Mouse (Mus musculus): ENCODE measurements around the gene Vti1a.

Vti1a gene

DNA sequence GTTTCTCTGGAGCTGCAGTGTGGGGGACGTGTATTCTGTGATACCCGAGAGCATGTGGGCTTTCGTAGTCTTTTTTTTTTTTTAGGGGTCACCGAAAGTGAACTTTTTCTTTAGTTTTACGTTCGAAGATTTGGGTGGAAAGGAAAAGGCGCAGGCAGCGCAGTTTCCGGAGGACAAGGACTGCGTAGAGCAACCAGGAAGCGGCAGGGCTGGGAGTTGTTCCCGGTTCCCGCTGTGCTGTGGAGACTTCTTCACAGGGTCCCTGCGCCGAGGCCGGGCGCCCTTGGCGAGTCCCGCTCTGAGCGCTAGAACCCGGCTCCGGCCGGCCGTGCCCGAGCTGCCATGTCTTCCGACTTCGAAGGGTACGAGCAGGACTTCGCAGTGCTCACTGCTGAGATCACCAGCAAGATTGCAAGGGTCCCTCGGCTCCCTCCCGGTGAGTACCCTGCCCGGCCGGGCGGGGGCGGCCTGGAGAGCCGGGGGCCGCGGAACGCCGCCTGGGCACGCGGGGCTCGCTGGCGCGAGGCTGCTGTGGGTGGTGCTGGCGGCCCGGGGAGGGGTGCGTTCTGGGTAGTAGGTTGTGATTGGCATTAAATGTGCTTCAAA lies at the start of gene Vti1a:
Gene Vti1a, plus strand, starts transcription at position 187 of the 606 bp plus-strand sequence.
- peak; percentile 89 for DNase-seq

GRCm38 (mm10) chr19:55266786-55267185 lies 49.3 kb upstream of the Vti1a start:
- DNase-seq = no peak

DNA sequence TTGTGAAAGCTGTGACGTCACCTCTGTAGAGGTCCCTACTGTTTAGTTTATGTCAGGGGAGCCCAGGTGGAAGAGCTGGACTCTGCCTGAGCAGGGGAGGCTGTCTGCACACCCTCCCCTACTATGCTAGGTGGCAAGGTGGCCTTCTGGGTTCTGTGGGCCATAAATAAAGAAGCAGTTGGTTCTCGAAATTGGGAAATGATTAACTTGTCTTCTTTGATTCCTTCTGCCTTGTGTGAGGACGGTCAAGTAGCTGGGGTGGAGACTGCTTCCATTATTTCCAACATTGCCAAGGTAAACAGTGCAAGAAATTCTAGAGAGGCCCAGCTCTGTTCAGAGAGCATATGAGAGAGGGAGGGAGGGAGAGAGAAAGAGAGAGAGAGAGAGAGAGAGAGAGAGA lies 47.9 kb upstream of the Vti1a start:
- no peak for DNase-seq

DNA sequence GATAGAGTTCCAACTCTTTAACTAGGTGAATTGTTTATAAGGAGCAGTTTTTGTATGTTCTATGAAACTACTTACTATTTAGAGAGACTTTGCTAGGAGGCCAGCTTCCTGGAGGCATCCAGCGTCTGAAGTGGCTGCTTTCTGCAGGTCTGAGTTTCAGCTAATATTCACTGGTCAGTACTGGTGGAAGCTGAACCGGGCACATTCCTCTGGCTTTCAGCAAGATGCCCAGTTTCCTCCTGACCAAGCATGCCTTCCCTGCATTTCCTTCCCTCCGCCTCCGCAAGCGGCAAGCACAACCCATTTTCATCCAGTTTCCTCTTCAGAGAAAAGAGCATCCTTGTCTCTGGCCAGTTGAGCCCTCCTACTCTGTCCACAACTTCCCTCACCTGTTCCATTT lies 47.0 kb upstream of the Vti1a start:
- no peak for DNase-seq

- DNase-seq = no peak
Measured at GRCm38 (mm10) chr19:55271448-55271847, 44.6 kb upstream of the Vti1a start.

DNA sequence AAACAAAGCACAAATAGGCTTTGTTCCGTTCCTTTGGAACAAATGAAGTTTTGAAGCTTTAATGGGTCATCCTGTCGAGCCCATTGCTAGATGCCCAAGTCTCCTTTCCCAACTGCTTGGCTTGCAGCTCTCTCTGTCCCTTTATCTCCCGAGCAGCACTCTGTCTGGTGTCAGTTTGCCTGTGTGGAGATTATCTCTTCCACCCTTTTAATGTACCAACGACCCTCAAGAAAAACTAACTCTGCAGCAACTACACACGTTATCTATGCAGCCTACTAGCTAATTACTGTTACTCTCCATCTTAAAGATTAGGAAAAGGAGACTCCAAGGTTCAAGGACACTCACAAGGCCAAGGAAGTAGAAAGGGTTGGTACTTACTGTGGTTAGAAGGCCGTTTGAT lies 42.8 kb upstream of the Vti1a start:
- no peak for DNase-seq

- no peak for DNase-seq
Measured at GRCm38 (mm10) chr19:55276100-55276499, 40.0 kb upstream of the Vti1a start.

DNA sequence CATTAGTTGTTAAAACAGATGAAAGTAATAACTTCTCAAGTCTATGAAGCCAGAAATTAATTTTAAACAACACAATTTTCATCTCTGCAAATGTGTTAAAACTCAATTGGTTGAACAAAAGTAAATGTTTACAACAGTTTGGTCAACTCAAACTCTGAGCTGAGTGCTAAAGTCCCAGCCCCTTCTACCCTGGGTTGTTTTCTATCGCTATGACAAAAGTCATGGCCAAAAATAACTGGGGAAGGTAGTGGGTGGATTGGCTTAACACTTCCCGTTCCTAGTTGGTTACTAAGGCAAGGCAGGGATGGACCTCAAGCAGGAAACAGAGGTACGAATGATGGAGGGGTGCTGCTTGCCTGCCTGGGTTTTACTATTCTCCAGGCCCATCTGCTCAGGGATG lies 39.3 kb upstream of the Vti1a start:
- DNase-seq = no peak

GRCm38 (mm10) chr19:55284093-55284492 lies 32.0 kb upstream of the Vti1a start:
- DNase-seq = no peak

DNA sequence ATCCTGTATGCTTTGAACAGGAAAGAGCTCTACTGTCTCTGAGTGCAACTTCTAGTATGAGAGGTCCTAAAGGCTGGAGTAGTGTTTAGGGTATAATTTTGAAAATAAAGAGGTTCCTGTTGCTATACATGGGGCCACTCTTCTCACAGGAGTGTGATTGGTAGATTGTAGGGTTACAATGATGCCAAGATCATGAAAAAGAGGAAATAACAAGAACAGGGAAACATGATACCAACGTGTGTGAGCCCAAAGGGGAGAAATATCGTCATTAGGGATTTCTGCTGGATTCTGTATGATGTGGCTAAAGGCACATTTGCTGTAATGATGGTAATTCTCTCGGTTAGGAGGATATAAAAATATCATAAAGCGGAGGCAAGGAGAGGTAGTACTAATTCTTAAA lies 30.1 kb upstream of the Vti1a start:
- no peak for DNase-seq

- no peak for DNase-seq
Measured at GRCm38 (mm10) chr19:55288974-55289373, 27.1 kb upstream of the Vti1a start.

DNA sequence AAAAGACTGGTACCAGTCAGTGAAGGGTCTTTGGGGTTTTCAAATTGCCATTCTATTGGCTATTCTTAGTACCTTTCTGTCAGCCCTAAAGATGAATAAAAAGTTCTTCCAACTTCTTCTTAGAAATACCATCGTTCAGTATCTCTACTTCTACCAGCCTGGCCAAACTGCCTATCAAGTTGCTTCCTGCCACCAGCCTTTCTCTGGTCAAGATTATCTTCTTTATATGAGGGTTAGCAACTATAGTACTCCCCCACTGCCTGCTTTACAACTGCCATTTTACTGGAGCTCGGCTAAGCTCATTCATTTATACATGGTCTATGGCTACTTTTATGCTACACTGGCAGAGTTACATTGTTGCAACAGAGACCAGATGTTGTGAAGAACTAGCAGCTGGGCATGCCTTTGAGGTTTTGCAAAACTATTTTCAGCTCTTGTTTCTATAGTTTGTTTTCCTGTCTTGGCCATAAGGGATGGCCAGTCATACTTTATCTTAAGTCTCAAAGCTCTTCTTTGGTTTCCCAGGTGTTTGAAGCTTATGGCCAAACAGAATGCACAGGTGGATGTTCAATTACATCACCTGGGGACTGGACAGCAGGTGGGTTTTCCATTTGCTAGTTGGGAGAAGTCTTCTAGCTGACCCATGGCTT lies 25.3 kb upstream of the Vti1a start:
- DNase-seq = no peak

GRCm38 (mm10) chr19:55292210-55292850 lies 23.8 kb upstream of the Vti1a start:
- no peak for DNase-seq

DNA sequence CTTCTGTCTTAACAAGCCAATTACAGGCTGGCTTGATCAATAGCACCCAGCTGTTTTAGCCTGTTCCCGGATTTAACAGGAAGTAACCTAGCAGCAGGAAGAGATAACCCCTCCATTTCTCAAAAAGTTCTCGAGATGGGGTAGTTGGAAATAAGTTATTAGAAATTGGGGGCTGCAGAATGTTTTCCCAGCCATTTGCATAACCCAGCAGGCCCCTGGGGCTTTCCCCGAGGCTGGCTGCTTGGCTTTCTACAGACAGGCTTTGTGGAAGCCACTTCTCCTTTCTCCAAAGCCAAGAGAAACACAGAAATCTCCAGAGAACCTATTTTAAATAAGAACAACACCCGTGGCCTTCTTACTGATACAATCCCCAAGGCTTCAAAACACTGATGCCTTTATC lies 22.9 kb upstream of the Vti1a start:
- no peak for DNase-seq

DNA sequence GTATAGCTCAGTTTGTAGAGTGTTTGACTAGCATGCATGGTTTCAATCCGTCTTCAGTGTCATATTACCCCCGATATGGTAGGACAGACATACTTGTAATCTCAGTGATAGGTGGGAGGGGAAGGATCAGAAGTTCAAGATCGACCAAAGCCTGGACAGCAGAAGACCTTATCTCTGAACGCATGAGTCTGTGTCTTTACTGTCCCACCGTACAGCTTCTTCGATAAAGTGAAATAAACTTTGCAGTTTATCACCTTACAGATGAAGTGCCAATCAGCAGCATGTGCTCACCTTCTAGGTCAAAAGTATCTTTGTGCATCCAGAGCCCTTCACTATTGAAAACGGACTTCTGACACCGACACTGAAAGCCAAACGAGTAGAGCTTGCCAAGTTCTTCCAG lies 21.0 kb upstream of the Vti1a start:
- DNase-seq = no peak

GRCm38 (mm10) chr19:55295556-55295955 lies 20.5 kb upstream of the Vti1a start:
- no peak for DNase-seq

- DNase-seq = no peak
Measured at GRCm38 (mm10) chr19:55296301-55296700, 19.8 kb upstream of the Vti1a start.

GRCm38 (mm10) chr19:55297489-55297888 lies 18.6 kb upstream of the Vti1a start:
- DNase-seq = no peak

DNA sequence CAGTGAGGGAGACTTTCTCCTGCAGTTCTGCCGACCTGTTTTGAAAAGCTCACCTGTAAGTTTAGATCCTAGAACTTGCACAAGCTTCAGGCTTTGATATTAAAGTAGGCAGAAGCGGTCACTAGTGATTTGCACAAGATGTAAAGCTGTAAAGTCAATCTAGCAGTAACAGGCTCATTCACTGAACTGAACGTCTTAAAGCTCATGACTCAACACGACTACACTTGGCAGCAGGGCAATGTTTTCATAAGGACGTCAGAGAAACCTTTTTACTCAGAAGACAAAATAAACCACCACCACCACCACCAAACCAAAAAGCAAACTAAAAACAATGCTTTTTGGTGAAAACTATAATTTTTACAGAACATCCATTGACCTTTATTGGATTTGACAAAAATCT lies 18.1 kb upstream of the Vti1a start:
- no peak for DNase-seq

GRCm38 (mm10) chr19:55299378-55299777 lies 16.7 kb upstream of the Vti1a start:
- DNase-seq = no peak

DNA sequence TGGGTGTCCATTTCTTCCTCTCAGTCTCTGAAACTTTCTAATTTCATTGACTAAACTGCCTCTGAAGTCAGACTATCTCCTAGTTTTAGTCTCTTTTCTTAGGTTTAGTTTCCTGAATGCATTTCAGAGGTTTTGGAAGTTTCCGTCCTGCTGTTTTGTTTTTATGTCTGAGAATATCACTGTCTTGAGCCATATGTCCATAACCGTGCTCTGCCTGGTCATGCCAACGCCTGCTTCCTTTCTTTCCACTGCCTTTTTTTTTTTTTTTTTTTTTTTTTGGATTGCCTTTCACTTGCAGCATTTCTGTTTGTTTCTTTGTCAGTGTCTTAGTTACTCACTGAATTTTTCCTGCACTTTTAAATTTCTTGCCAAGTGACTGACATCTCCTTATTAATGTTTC lies 15.6 kb upstream of the Vti1a start:
- DNase-seq = no peak

- DNase-seq = no peak
Measured at GRCm38 (mm10) chr19:55305024-55305423, 11.1 kb upstream of the Vti1a start.

- DNase-seq = no peak
Measured at GRCm38 (mm10) chr19:55311874-55312273, 4.2 kb upstream of the Vti1a start.

- DNase-seq = no peak
Measured at GRCm38 (mm10) chr19:55313649-55314048, 2.4 kb upstream of the Vti1a start.

Data from right cerebral cortex, adult 18-20 months (tissue).